Mouse (Mus musculus): Measurements from ENCODE around the gene Otud4.

DNA sequence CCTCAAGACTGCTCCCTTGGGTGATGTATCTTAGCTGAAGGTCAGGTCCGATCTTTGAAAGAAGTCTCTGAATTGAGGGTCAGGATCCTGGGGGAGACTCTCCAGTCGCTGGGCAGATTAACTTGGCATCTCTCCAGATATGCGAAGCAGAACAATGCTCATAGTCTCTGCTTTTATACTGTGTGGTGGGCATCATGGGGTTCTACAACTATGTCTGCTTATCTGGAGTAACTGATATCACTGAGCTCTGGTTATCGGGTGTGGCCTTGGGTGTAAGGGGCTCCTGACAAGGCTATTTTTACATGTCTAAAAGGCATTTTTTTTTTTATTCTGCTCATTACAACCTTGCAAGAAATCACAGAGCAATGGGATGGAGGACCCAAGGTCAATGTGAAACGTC lies 13.2 kb upstream of the Otud4 start:
- TF ChIP-seq EP300 (IDR thresholded peaks at IDR 0.05; ENCODE audit: low read depth in 1 of 2, low read length in 2 of 2) (peak; percentile 46 to 65), POLR2A (IDR thresholded peaks at IDR 0.05; ENCODE audit: control insufficient read depth in 1 of 2, insufficient read depth in 1 of 2, low read depth in 1 of 2, low read length in 2 of 2, poor library complexity in 1 of 2) (no peak), HCFC1 (IDR thresholded peaks at IDR 0.05; ENCODE audit: low read depth, low read length) (no peak), SMC3 (IDR thresholded peaks at IDR 0.05; ENCODE audit: low read depth, low read length) (no peak), CTCF (IDR thresholded peaks at IDR 0.05 in 2 of 3, conservative IDR thresholded peaks at IDR 0.05 in 1 of 3; ENCODE audit: control insufficient read depth in 1 of 3, insufficient read depth in 1 of 3, low read depth in 2 of 3, low read length in 3 of 3, poor library complexity in 1 of 3, severe bottlenecking in 1 of 3) (no peak), E2F4 (IDR thresholded peaks at IDR 0.05; ENCODE audit: borderline replicate concordance, low read depth, low read length) (no peak), USF2 (IDR thresholded peaks at IDR 0.05; ENCODE audit: borderline replicate concordance in 1 of 2, insufficient read depth in 1 of 2, low read depth in 1 of 2, low read length in 2 of 2) (no peak), NELFE (IDR thresholded peaks at IDR 0.05; ENCODE audit: low read depth, low read length) (no peak)

All from MEL (cell line).